Mouse (Mus musculus) adrenal gland, adult 18-20 months (tissue): ENCODE data around the gene Gm20532. TPM values are rescaled to one million over a fixed set of nuclear protein-coding genes. Genes with fewer than 3 reads are reported as not detected.

ENCODE experiments used
- DNase-seq, 2 experiments: peaks; one replicate each; pipeline ENCODE4 v3.0.0; 2021 to 2022; ENCODE audit warnings: low spot score in 2 of 2
- total RNA-seq, 2 experiments: library from RNA; stranded (reverse); gene quantifications; 1 replicate in 1 of 2; 2 replicates in 1 of 2; pipeline ENCODE4 v1.2.3; 2021

Gm20532 gene
- total RNA-seq, 2 experiments from 2014 or later, result not detected

GRCm38 (mm10) chr2:26573396-26573795 is 13.0 kb upstream of the Gm20532 start:
- no peak for DNase-seq

GRCm38 (mm10) chr2:26573807-26574206 is 12.6 kb upstream of the Gm20532 start:
- no peak for DNase-seq

GRCm38 (mm10) chr2:26574862-26575261 is 11.6 kb upstream of the Gm20532 start:
- DNase-seq, result no peak

GRCm38 (mm10) chr2:26575378-26575777 is 11.1 kb upstream of the Gm20532 start:
- no peak for DNase-seq

- no peak for DNase-seq
Measured at GRCm38 (mm10) chr2:26575865-26576264, 10.6 kb upstream of the Gm20532 start.

GRCm38 (mm10) chr2:26576462-26576861 is 10.0 kb upstream of the Gm20532 start:
- DNase-seq, result no peak

GRCm38 (mm10) chr2:26578369-26578768 is 8.1 kb upstream of the Gm20532 start:
- DNase-seq, result no peak

- DNase-seq, result no peak
Measured at GRCm38 (mm10) chr2:26579714-26580113, 6.7 kb upstream of the Gm20532 start, which contains the start of gene Egfl7. Gene Egfl7, plus strand, starts transcription at chr2:26580014.

GRCm38 (mm10) chr2:26580751-26581150 is 5.7 kb upstream of the Gm20532 start:
- peak in 1 of 2 experiments; percentile 29 for DNase-seq

- peak in 1 of 2 experiments; percentile 24 for DNase-seq
Measured at GRCm38 (mm10) chr2:26582203-26582602, 4.2 kb upstream of the Gm20532 start.

- peak in 1 of 2 experiments; percentile 22 for DNase-seq
Measured at GRCm38 (mm10) chr2:26582741-26583140, 3.7 kb upstream of the Gm20532 start.

GRCm38 (mm10) chr2:26583640-26584039 is 2.8 kb upstream of the Gm20532 start:
- DNase-seq, result peak; percentile 51 to 69

GRCm38 (mm10) chr2:26585713-26586112 is 726 bp upstream of the Gm20532 start:
- DNase-seq, result no peak

GRCm38 (mm10) chr2:26587044-26587405 is 586 bp downstream of the Gm20532 start:
- no peak for DNase-seq

GRCm38 (mm10) chr2:26588573-26588972 is 2.1 kb downstream of the Gm20532 start:
- DNase-seq, result no peak

- DNase-seq, result no peak
Measured at GRCm38 (mm10) chr2:26589284-26589683, 2.8 kb downstream of the Gm20532 start.

- no peak for DNase-seq
Measured at GRCm38 (mm10) chr2:26590282-26590681, 3.8 kb downstream of the Gm20532 start.

- no peak for DNase-seq
Measured at GRCm38 (mm10) chr2:26590962-26591361, 4.5 kb downstream of the Gm20532 start.

- no peak for DNase-seq
Measured at GRCm38 (mm10) chr2:26591416-26591815, 5.0 kb downstream of the Gm20532 start.

- DNase-seq, result no peak
Measured at GRCm38 (mm10) chr2:26593211-26594021, 7.0 kb downstream of the Gm20532 start.

- peak in 1 of 2 experiments; percentile 57 for DNase-seq
Measured at GRCm38 (mm10) chr2:26594022-26594346, 7.5 kb downstream of the Gm20532 start.

GRCm38 (mm10) chr2:26594461-26594933 is 8.1 kb downstream of the Gm20532 start:
- DNase-seq, result no peak
